19 mouse cellular contexts compared by ENCODE assay signal in the genomic region with DNA sequence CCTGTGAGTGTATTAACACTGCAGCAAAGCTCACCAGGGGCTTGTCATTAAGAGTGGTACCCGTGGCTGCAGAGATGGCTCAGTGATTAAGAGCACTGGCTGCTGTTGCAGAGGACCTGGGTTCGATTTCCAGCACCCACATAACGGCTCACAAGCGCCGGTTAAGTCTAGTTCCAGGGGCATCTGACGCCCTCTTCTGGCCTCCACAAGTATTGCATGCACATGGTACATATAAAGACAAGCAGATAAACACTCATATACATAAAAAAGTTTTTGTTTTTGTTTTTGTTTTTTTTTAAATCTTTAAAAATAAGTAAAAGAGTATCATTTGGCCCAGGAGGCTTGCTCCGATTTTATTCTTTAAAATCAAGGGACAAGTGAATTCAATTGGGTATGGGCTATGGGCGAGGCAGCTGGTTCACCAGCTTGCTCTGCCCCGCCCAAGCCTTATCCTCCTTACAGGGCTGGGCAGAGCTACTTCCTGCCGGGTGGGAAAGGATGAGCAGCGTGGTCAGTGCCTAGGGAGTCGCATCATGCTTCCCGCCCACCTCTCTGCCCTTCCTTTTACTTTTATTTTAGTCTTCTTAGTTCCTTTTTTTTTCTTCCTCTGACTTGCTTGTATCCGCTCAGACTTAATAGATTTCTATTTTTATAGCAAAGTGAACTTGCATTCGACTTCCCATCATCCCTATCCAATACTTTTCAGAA. TPM values are rescaled to one million over a fixed set of nuclear protein-coding genes. Genes with fewer than 3 reads are reported as not detected.
DNase-seq lines count a peak whose midpoint lies in the region; ATAC-seq and TF ChIP-seq lines count a peak whose summit lies in the region.
"Had no signal": no experiment of that assay in that cellular context is flagged by ENCODE, and none has a peak within 500 bp of the region (broad histone marks: within the 10 kb centered on the region; RNA-seq: fewer than 3 reads in every experiment).

No protein-coding gene starts in this region.

- TF ChIP-seq CTCF in left cerebral cortex, adult 2 months (IDR thresholded peaks at IDR 0.05), result peak; percentile 9; the same call in 1 of the 2 replicates
- TF ChIP-seq CTCF in G1E (IDR thresholded peaks at IDR 0.05; ENCODE audit: low read depth, low read length), result 0 out of 2 replicates have a peak, but pooled peaks have one; percentile 17

- H3K27ac ChIP-seq in left cerebral cortex, adult 2 months, result no peak overlapping the region
- H3K27ac ChIP-seq: embryonic facial prominence, embryonic 12.5 days; heart, embryonic 13.5 days; hindbrain, postnatal 0 days; limb, embryonic 13.5 days had no signal

- H3K36me3 ChIP-seq in G1E (replicated peaks), result no peaks in the 10 kb centered on the region
- H3K36me3 ChIP-seq: embryonic facial prominence, embryonic 12.5 days; limb, embryonic 13.5 days had no signal

- intact Hi-C loops in heart, postnatal 14 days (cut with DNase I), result loop anchor here (5.0 kb wide), 1 partner anchor 49 kb away; no protein-coding TSS in a partner anchor
- intact Hi-C loops in left cerebral cortex, adult 2 months (cut with DNase I), result no loop called here

- H3K27me3 ChIP-seq in G1E (ENCODE audit: insufficient read depth, low read length), result peaks cover 13% of the 10 kb centered on the region; the same call in 1 of the 2 replicates
- H3K27me3 ChIP-seq: embryonic facial prominence, embryonic 12.5 days; heart, embryonic 13.5 days; limb, embryonic 13.5 days had no signal

- no peak overlapping the region for H3K4me3 ChIP-seq in left cerebral cortex, adult 2 months
- H3K4me3 ChIP-seq in G1E (ENCODE audit: low read depth, low read length), result no peak overlapping the region
- H3K4me3 ChIP-seq: embryonic facial prominence, embryonic 12.5 days; heart, embryonic 13.5 days; limb, embryonic 13.5 days had no signal

- H3K4me1 ChIP-seq in G1E (ENCODE audit: insufficient read depth, low read depth, low read length), result no peaks in the 10 kb centered on the region
- H3K4me1 ChIP-seq: embryonic facial prominence, embryonic 12.5 days; limb, embryonic 13.5 days had no signal

- peak; percentile 79 for DNase-seq in heart, adult 11 months
- DNase-seq in heart, postnatal 14 days, result no peak
- no peak for DNase-seq in left cerebral cortex, adult 2 months (ENCODE audit: extremely low spot score in 1 of 2, low spot score in 2 of 2)
- DNase-seq in left cerebral cortex, adult 18-20 months (ENCODE audit: low spot score in 2 of 2), result no peak
- no peak for DNase-seq in G1E (ENCODE audit: low spot score)
- DNase-seq in right cerebral cortex, adult 18-20 months, result no peak
- DNase-seq in thymus, postnatal 0 days (ENCODE audit: low spot score), result no peak
- DNase-seq: B cell, adult 2 months; cerebellum, adult 2 months; gastrocnemius, postnatal 36 days; heart, postnatal 4 days; kidney, adult 11 months; lung, postnatal 4 days; midbrain, embryonic 14.5 days had no signal

- ATAC-seq in G1E (ENCODE audit: extremely low read depth, insufficient number of reproducible peaks, low FRiP score, poor library complexity, severe bottlenecking), result peak; percentile 28; the same call in 1 of the 2 replicates
- peak; percentile 68 for ATAC-seq in granulocyte monocyte progenitor cell, adult 5-6 weeks (replicated peaks; ENCODE audit: poor library complexity, severe bottlenecking)
- ATAC-seq: hindbrain, postnatal 0 days had no signal

- peaks cover 6% of the 10 kb centered on the region for H3K9me3 ChIP-seq in G1E (replicated peaks)
- H3K9me3 ChIP-seq: embryonic facial prominence, embryonic 12.5 days; limb, embryonic 13.5 days had no signal

RNA-seq across cellular contexts. Expression of a gene that starts 57.0 kb away (rescaled TPM):
- 10 to 100 TPM; 62.5 to 63.6 TPM for total RNA-seq in heart, postnatal 14 days (2021)
- 10 to 100 TPM; 35.2 to 37.9 TPM for total RNA-seq in left cerebral cortex, adult 2 months (2021)
- total RNA-seq in left cerebral cortex, adult 18-20 months (2021), result 10 to 100 TPM; 32.8 to 35.4 TPM
- total RNA-seq in G1E (2014; fragmentation: Nextera tagmentation), result 0.15 TPM in 1 of 2 replicates, not detected in the other
- total RNA-seq in G1E (2017), result 0.06 and 0.33 TPM in 2 replicates
- polyA plus RNA-seq in G1E (2012), result 0.03 and 0.04 TPM in 2 replicates
- total RNA-seq in granulocyte monocyte progenitor cell, adult 5-6 weeks (2014; fragmentation: Nextera tagmentation), result 0.75 and 3.4 TPM in 2 replicates
- total RNA-seq in granulocyte monocyte progenitor cell, adult 5-6 weeks (2017), result 3.7 TPM in 2 replicates
- polyA plus RNA-seq in thymus, postnatal 0 days (2015; fragmentation: Nextera tagmentation; extraction: Ambion mirVana), result 2.0 and 2.9 TPM in 2 replicates

Comparison
In these comparisons a context has a peak if more than half of its experiments do, and no peak if none do; other contexts are left out.
1. RNA of a gene that starts 57.0 kb away (total RNA-seq): 62.5 to 63.6 TPM in heart, postnatal 14 days, 35.2 to 37.9 TPM in left cerebral cortex, adult 2 months and 32.8 to 35.4 TPM in left cerebral cortex, adult 18-20 months; 0.75 to 3.7 TPM in granulocyte monocyte progenitor cell, adult 5-6 weeks and 0.06 to 0.33 TPM in G1E; every median in the first group is over 4 times any median in the second.